Mouse (Mus musculus) adrenal gland, adult (tissue): ENCODE data around the gene Espn.

Experiments used
- DNase-seq, 2 experiments: peaks; one replicate each; pipeline ENCODE4 v3.0.0; 2022 to 2023; ENCODE audit warnings: low spot score in 1 of 2; ENCODE audit not compliant: inconsistent age in 2 of 2

Gene Espn

DNA sequence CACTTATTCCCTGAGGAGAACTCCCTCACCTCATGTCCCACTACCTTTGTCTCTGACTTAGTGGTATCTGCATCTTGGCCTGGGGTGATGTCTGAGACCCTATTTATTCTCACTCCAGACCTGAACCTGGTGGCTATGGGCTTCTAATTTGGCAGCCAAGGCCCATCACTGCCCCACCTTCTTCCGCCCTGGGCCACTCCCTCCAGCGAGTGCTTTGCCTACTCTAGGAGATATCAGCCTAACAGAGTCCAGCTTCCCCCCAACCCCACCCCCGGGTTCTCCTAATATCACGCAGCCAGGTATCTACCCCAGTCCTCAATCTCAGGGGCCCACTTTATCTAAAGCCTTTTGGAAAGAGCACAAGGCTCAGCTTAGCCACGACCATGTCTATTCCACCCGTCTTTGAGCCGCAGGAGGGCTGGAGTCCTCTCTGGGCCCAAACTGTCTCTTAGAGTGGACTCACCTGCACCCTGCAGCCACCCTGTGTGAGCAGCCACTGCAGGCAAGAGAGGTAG is 663 bp downstream of the Espn start:
- DNase-seq, result peak in 1 of 2 experiments; percentile 47

GRCm38 (mm10) chr4:152150546-152150945 is 1.6 kb downstream of the Espn start:
- DNase-seq, result no peak

DNA sequence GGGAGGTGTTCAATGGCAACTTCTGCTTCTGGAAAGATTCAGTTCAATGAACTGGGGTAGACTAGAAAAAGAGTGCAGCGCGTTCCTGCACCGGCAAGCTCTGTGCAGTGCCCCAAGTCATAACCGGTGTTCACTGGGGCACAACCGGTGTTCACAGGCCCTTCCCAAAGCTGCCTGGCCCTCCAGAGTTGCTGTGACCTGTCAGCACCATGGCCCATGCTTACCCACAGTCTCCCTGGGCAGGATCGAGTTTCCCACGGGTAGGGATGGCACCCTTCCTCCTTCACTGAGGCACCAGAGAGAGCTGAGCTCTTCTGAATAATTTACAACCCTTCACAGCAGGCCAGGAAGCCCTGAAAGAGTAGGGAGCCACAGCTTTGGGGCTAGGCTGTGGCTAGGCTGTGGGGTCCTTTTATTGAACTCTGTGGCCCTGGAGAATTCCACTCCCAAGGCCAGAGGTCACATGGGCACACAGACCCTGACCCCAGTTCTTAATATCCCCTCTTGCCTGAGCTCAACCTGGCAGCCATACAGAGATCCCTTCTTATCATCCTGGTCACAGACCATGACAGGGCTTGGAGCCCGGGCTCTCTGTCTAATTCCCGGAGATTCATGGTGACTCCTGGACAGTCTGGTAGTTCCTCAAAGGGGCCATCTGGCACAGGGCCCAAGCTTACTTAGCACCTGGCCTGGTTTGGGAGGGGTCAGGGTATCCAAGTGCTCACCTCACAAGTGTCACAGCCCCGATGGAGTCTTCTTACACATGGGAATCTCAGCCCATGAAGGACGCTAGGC is 5.9 kb downstream of the Espn start:
- DNase-seq, result no peak

DNA sequence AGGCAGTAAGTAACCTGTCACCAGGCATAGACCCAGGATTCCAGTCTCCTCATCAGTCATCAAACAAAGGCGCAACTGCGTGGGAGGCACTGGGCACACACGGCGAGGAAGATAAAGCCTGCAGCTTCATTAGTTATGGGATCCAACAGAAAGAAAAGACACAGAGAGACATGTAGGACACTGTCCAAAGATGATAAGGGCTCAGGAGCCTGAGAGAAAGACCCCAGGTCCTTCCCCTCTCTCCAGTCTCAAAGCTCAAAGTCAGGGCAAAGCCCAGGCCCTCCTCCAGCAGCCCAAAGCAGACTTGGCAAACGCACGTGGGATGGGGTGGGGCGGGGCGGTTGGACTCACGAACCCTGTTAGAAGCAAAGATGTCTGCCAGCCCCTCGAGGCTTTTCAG is 6.7 kb downstream of the Espn start:
- DNase-seq, result no peak

DNA sequence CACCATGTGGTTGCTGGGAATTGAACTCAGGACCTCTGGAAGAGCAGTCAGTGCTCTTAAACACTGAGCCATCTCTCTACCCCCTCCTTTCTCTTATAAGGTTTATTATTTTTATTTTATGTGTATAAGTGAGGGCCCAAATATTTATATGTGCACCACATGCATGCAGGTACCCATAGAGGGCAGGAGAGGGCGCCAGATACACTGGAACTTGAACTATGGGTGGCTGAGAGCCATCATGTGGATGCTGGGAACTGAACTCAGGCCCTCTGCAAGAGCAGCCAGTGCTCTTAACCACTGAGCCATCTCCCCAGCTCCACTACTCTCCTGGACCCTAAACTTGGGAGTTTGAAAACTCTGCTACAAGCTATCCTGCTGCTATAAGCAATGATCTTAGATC is 8.5 kb downstream of the Espn start:
- DNase-seq, result no peak

DNA sequence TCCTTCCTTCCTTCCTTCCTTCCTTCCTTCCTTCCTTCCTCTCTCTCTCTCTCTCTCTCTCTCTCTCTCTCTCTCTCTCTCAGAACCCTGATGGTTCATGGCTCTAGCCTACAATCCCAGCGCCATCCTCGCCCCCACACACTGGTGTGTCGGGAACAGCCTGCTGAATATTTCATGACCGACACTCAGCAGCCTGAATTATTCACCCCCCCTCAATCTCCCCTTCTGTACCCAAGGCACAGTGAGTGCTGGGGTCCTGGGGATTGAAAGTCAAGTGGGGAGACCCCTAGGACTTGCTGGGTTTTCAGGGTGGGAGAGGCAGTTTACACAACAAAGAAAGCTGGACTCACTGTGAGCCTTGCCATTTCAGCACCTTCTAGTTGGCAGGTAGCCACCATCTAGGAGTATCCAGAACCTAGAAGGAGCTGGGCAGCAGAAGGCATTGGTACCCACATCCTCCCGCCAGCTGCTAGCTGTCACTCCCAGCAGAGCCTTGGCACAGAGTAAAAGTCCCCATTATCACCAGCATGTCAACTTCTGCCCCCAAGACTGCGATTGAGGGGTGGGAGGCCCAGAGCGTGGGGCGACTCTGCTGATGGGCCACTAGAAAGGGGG is 10.5 kb downstream of the Espn start:
- DNase-seq, result no peak

GRCm38 (mm10) chr4:152140441-152140840 is 11.7 kb downstream of the Espn start:
- peak; percentile 49 to 83 for DNase-seq

GRCm38 (mm10) chr4:152138497-152139260 is 13.5 kb downstream of the Espn start:
- DNase-seq, result peak; percentile 93 to 97

DNA sequence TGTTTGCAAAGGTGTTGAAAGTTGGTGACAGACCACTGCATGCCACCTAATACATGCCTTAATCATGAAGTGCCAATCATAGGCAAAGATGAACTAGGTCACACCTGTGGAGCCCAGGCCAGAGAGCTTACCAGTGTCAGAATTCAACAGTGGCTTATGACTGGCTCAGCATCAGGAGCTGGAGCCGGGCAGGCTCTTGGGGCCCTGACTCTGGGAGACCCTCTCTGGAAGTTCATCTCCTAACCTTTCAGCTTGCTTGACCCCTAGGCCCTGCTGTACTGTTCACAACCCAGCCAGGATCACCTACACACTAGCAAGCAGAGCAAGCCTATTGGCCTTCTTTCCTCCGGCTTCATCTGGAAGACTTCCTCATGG is 15.3 kb downstream of the Espn start:
- no peak for DNase-seq

DNA sequence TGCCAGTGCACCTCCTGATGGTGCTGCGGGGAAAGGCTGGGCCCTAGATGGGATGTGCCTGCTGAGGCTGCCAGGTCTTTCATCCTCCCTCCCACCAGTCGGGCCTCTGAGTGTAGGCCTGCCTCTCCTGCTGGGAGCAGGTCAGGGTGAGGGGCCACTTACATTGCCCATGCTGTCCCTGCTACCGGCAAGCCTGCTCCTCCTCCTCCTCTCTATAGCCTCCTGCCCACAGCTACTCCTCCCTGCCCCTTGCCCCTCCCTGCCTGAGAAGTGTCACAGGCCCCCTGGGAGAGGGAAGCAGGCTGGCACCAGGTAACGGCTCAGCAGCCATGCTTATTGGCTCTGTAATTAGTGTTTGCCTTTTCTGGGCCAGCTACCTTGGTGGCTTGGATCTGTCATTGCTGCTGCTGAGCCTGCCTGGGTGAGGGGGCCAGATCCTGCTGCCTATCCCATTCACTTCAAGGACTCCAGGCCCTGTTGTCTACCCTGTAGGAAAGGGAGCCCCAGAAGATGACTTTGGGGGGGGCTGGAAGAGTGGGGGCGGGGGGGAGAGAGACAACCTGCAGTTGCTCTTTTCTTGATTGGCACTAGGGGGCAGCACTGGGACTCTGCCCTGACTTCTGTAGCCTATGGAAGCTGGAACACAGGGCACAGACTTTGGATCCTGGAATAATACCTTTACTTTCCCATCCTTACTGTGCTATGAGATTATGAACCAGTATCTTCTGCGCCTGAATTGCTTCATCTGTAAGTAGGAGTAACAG is 15.9 kb downstream of the Espn start:
- peak in 1 of 2 experiments; percentile 63 for DNase-seq

DNA sequence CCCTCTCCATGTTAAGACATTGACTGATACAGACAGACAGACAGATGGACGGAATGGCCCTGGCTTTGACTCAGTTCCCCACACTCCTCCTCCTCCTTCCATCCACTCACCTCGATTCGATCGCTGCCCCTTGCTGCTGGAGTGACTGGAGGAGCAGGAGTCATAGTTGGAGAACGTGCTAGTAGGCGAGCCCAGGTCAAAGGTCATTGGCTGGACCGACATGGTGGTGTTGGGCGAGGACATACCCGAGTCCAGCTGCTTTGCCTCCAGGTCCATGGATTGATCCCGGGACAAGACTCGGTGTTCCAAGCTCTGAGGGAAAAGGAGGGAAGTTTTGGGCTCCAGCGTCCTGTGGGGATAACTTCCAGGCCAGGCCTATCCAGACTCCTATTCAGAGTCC is 16.8 kb downstream of the Espn start:
- DNase-seq, result no peak

- DNase-seq, result peak in 1 of 2 experiments; percentile 73
Observed at GRCm38 (mm10) chr4:152134507-152134906, 17.7 kb downstream of the Espn start.

DNA sequence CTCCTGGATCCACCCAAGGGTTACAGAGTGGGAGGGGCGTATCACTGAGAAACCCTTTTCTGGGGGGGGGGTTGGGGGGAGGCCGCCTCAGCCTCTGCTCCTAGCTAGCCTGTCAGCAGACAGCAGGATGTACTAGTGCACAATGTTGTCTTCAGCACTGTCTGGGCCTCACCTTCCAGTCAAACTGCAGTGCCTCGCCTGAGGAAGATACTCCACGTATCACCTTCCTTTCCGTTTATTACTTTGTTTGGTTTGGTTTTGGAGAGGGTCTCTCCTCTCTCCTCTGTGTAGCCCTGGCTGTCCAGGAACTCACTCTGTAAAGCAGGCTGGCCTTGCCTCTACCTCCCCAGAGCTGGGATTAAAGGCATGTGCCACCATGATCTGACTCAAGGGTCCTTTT is 19.0 kb downstream of the Espn start:
- no peak for DNase-seq

DNA sequence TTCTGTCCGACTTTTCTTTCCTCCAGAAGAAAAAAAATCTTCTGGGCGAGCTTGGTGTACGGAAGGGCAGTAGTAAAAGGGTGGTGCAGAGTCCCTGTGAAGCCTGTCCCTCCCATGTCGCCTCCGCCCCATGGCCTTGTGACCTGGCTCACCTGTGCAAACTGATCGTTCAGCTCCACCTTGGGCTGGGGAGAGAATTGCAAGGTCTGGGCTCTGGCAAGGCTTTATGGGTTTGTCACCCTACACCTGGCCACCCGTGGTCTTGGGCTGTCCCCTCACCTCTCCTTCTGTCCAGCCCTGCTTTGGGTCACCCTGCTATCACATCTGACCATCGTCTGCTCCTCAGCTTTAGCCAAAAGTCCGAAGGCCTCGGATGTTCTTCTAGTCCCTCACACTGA is 19.4 kb downstream of the Espn start:
- no peak for DNase-seq

DNA sequence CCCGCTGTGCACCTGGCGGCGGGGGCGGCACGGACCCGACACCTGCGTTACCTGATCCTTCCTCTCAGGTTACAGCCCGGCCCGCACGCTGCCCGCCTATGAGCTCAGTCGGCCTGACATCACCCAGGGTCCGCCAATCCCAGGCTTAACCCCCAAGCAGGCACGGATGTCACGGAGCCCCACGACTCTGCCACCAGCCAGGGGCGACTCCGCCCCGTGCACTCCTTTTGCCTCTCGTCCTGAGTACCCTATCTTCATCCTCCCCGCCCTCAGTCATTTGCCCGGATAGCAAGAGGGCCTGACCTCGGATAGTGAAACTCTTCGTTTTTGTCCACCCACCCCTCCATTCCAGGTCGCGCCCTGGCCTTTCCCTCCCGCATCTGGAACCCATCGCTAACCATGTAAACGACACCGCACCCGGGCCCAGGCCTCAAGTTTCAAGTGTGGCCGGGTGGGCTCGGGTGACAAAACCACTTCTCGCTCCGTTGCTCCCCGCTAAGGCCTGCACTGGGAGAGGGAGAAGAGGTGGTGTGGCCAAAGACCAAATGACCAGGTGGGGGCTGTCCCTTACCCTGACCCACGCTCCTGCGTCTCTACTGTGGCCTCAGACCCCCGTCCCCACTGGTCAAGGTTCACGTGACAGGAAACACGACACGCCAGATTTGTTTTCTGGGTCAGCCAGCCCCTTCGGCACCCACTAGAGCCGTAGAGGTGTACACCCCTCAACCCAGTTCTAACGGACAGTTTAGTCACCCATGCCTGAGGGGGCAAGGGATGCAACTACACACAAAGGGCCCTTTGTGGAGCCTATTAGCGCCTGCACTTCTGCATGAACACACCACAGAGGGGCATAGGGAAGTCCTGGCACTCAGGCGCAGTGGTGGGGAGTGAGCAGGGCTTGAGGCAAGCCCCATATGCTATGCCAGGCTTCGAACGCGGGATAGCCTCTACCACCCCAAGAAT is 20.1 kb downstream of the Espn start:
- DNase-seq, result no peak

DNA sequence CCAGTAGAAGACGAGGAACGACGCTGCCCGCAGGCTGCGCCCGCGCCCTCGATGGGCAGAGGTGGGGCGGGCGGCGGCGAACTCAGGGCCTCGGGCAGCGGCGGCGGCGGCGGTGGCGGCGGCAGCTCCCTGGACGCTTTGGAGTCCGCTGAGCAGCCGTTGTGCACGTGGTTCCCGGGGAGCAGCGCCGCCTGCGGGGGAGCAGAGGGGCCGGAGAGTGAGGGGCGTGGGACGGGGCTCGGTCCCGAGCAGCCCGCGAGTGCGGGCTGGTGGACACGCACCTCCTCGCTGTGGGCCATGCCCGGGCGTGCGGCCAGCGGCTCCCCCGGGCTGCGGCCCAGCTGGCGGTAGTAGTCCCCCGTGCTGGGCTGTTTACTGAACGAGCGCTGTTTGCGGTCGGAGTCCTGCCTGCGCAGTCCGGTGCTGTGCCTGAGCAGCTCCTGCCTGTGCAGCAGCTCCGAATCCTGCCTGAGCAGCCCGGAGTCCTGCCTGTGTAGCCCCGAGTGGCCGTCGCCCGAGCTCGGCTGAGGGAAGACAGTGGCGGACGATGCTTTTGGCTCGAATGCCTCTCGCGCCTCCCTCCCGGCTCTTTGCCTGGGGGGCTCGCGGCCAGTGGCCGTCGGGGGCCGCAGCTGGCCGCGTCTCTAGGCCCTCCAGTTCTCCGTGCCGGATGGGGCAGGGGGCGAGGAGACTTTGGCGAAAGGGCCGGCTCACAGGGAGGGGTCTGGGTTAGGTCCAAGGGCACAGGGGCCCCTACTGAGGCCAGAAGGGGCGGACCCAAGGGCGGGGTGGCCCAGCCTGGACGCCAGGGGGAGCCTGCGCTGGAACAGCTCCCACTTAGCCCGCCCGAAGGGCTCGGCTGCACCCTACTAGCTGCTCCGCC is 21.2 kb downstream of the Espn start:
- peak; percentile 55 to 82 for DNase-seq

DNA sequence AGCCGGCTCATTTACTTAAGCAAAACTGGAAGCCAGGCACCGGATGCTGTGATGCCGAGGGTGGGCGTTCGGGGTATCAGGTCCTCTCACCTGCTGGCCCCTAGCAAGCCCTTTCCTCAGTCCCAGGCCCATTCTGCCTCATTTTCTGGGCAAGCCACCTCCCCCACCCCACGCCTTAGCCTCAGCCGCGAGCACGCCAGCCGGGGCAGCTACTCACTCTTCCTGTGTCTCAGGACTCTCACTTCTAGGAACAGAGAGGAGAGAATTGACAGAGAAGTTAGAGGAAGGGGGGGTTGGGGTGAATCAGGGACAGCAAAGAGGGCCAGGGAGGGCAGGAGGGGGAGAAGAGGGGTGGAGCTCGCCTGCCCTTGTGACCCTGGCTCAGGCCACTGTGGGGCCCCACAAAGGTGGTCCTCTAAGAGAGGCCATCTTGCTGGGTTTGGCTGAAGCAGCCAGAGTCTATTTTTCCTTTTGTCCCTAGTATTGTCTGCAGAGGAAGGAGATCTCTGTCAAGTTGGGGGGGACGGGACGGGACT is 22.7 kb downstream of the Espn start:
- DNase-seq, result no peak

DNA sequence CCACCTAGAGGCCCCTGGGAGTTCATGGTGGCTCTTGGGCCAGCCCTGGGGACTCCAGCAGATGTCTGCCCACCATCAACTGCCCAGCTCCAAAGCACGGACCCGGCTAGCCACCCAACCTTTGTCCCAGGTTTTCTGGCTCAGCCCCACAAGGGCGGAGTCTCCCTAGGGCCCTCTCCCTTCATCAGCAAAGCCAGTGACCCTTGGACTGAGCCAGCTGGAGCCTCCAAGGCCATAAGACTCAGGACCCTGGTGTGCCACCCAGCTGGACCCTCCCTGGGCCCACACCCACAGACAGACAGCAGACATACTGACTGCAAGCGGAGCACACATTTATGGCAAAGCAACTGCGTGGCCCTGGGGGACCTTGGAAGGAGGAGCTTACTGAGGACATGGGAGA is 23.4 kb downstream of the Espn start:
- peak in 1 of 2 experiments; percentile 22 for DNase-seq

DNA sequence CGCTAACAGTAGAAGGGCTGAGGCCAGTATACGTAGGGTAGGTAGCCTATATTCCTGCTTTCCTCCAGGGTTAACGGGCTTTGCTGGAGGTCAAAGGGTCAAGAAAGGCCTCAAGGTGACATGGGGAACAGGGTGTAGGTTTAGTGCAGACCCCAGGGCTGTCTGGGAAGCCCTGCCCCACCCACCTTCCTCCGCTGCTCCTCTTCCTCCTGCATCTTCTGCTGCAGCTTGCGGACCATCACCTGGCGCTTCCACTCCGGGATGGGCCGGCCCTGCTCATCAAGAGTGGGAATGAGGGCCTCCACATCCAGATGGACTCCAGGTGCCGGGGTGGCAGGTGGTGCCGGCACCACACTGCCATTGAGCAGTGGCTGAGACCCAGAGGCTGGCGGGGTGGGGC is 24.3 kb downstream of the Espn start:
- peak in 1 of 2 experiments; percentile 20 for DNase-seq
